Mouse (Mus musculus): ENCODE measurements around the gene E130114P18Rik.

The E130114P18Rik gene

GRCm38 (mm10) chr4:97580906-97581305 lies 197.0 kb downstream of the E130114P18Rik start:
- no peak for DNase-seq (ENCODE audit: extremely low read depth, low read depth, low spot score)

- DNase-seq (ENCODE audit: extremely low read depth, low read depth, low spot score) = no peak
These were observed 199.2 kb downstream of the E130114P18Rik start for GRCm38 (mm10) chr4:97578571-97579165.

DNA sequence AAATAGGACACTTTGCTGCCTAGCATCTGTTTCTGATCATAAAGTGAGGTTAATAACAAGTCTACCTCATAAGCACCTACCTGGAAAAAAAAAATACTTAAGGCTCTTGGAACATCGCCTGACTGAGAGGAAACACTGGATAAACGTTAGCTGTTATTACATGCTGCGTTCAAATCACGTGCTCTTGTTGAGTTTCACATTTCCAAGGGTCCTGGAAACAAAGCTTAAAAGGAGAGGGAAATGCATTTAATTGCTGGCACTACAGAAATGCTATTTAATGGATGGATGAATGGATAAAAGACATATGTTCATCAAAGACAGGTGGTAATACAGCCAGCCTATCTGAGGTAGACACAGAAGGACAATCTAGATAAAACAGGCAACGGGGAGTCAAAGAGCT lies 200.4 kb downstream of the E130114P18Rik start:
- no peak for DNase-seq (ENCODE audit: extremely low read depth, low read depth, low spot score)

DNA sequence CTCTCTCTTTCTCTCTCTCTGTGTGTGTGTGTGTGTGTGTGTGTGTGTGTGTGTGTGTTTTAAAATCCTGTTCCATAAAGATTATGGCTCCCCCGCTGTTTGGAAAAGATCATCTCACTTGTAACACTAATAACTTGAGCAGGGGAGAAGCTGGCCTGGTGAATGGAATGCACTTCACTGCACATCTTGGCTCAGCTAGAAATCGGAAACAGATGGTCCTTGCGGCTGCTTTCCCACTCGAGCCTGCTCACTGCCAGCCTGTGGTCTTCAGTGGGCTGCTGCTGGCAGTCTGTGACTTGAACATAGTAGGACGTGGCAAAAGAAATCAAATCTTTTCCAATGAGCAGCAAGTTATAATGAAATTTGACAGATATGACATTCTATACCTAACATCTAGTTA lies 202.4 kb downstream of the E130114P18Rik start:
- DNase-seq (ENCODE audit: extremely low read depth, low read depth, low spot score) = no peak

- DNase-seq (ENCODE audit: extremely low read depth, low read depth, low spot score) = no peak
These were observed 208.6 kb downstream of the E130114P18Rik start for GRCm38 (mm10) chr4:97569320-97569719.

GRCm38 (mm10) chr4:97564656-97565055 lies 213.2 kb downstream of the E130114P18Rik start:
- no peak for DNase-seq (ENCODE audit: extremely low read depth, low read depth, low spot score)

- DNase-seq (ENCODE audit: extremely low read depth, low read depth, low spot score) = no peak
These were observed 213.7 kb downstream of the E130114P18Rik start for GRCm38 (mm10) chr4:97564199-97564598.

- DNase-seq (ENCODE audit: extremely low read depth, low read depth, low spot score) = no peak
These were observed 220.3 kb downstream of the E130114P18Rik start for GRCm38 (mm10) chr4:97557585-97557984.

DNA sequence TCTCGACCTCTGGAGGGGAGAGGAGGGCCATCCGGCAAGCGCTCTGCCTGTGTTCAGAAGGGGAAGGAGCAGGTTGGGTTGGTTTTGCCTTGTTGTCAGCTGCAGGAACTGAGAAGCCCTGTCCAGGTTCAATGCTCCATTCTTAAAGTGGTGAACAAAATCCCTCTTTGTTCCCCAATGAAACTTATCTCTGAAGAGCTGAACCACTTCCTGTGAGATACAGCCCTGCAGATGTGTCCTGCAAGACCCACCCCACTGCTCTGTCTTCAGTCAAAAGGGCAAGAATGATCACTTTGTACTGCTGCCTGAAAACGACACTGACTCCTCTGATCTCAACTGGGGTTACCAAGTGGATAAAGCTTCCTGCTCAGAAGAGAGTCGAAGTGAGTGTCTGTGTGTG lies 233.9 kb downstream of the E130114P18Rik start:
- no peak for DNase-seq (ENCODE audit: extremely low read depth, low read depth, low spot score)

GRCm38 (mm10) chr4:97532072-97532471 lies 245.8 kb downstream of the E130114P18Rik start:
- DNase-seq (ENCODE audit: extremely low read depth, low read depth, low spot score) = no peak

DNA sequence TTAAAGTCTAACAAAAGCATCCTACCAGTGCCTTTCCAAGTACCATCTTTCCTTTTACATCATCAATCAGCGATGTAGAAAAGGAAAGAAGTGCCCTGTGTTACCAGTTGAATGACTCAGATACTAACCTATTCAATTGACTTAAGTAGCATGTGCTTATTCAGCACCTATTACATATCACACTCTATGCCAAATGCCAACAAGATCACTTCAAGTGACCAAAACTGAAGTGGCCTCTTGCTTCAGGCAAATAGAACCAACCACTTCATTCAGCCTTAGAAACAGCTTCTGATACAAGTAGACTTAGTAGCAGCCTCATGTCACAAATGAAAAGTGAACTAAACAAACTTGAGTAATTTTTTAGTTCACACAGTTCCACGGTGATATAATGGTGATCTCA lies 249.4 kb downstream of the E130114P18Rik start:
- DNase-seq (ENCODE audit: extremely low read depth, low read depth, low spot score) = no peak
